Mouse (Mus musculus): ENCODE measurements around the gene Tex44. TPM values are rescaled to one million over a fixed set of nuclear protein-coding genes. Genes with fewer than 3 reads are reported as not detected.

The Tex44 gene
- polyA plus RNA-seq, 1 experiment from 2014 or later, result not detected

DNA sequence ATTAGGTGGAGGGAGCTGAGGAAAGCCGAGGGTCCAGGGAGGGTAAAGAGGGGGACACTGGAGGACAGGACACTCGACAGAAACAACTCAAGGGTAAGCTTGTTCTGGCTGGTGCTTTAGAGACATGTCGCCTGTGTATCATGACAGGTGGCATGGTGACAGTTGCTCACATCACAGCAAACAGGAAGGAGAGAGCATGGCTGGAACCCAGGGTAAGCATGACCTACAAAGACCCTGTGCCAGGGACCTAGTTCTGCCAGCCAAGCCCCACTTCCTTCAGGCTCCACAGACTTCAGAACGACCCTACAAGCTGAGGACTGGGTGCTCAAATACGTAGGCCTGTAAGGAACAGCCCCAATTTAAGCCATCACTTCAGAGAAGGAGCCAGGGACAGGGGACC, 2.2 kb upstream of the Tex44 start:
- H3K4me3 ChIP-seq, result no peak overlapping the region
- no peaks in the 10 kb centered on the region for H3K36me3 ChIP-seq
- H3K4me1 ChIP-seq, result peaks cover 16% of the 10 kb centered on the region
- WGBS, result 72% methylated on average over 5 of the region's 5 CpGs
- no peaks in the 10 kb centered on the region for H3K27me3 ChIP-seq
- no peak overlapping the region for H3K27ac ChIP-seq
- H3K9me3 ChIP-seq, result no peaks in the 10 kb centered on the region
- no peak for ATAC-seq (ENCODE audit: insufficient number of reproducible peaks, insufficient read depth, low FRiP score, low TSS enrichment, low read depth)
- no peak overlapping the region for H3K4me2 ChIP-seq
- H3K9ac ChIP-seq, result no peak overlapping the region

DNA sequence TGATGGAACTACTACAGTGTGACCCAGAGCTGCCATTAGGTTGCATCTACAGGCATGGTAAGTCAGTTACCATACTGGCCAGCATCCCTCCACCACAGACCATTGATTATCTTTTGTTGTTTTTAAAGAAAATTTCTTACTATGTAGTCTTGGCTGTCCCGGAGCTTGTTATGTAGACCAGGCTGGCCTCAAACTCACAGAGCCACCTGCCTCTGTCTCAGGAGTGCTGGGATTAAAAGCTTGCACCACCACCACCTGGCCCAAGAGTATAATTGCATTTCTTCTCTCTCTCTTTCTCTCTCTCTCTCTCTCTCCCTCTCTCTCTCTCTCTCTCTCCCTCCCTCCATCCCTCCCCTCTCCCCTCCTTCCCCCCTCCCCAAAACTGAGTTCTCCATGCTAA, 1.8 kb upstream of the Tex44 start:
- H3K36me3 ChIP-seq, result no peaks in the 10 kb centered on the region
- 84% methylated on average over 1 of the region's 1 CpGs for WGBS
- H3K4me1 ChIP-seq, result peaks cover 16% of the 10 kb centered on the region
- no peak overlapping the region for H3K4me3 ChIP-seq
- no peak overlapping the region for H3K27ac ChIP-seq
- H3K9ac ChIP-seq, result no peak overlapping the region
- no peak for ATAC-seq (ENCODE audit: insufficient number of reproducible peaks, insufficient read depth, low FRiP score, low TSS enrichment, low read depth)
- H3K4me2 ChIP-seq, result no peak overlapping the region
- no peaks in the 10 kb centered on the region for H3K27me3 ChIP-seq
- no peaks in the 10 kb centered on the region for H3K9me3 ChIP-seq

DNA sequence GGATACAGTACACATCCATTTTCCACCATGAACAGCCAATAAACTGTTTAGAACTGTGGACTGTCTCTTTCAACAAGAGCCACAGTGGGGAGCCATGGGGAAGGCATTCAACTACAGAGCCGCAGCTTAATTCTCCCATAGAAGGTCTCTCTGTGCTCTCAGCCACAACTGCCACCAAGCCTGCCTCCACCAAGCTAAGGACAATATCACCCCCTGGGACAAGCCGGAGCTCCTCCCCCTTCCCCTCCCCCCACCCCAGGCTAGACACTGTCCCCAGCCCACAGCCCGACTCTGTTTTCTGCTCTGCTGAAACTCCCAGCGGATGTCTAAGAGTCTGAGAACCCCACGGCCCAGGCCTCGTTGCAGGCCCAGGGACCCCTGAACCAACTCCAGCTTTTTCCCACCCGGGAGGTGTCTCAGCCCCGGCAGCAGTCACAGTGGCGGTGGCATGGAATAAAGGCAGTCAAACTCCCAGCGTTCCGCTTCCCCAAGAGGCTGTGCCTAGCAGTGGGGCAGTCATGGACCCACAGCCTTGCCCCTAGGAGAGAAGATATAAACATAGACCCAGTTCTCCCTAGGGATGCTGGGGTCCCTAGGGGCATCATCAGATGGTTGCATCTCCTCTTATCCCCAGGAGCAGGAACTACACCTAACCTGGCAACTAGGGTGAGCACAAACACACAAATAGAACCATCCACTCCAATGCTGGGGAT, 1.1 kb upstream of the Tex44 start:
- peak overlapping the region; percentile 22; the same call in 1 of the 2 replicates for H3K27ac ChIP-seq
- ATAC-seq (ENCODE audit: insufficient number of reproducible peaks, insufficient read depth, low FRiP score, low TSS enrichment, low read depth), result no peak
- H3K27me3 ChIP-seq, result no peaks in the 10 kb centered on the region
- H3K9me3 ChIP-seq, result no peaks in the 10 kb centered on the region
- no peaks in the 10 kb centered on the region for H3K36me3 ChIP-seq
- H3K4me3 ChIP-seq, result no peak overlapping the region
- H3K4me1 ChIP-seq, result peaks cover 16% of the 10 kb centered on the region
- H3K4me2 ChIP-seq, result no peak overlapping the region
- no peak overlapping the region for H3K9ac ChIP-seq
- 19% methylated on average over 11 of the region's 11 CpGs for WGBS

DNA sequence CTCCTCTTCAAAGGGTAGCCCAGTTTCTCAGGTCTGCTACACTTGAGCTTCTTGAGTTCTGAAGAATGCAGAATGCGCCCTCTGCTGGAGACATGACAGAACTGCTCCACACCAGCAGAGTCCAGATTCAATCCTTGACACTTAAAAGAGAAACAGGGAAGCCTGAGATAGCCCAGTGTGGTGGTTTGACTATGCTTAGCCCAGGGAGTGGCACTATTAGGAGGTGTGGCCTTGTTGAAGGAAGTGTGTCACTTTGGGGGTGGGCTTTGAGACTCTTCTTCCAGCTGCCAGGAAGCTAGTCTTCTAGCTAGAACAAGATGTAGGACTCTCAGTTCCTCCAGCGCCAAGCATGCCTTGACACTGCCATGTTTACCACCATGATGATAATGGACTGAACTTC, 3.9 kb downstream of the Tex44 start:
- Histone ChIP-seq H3K4me1 (peaks cover 10% of the 10 kb centered on the region), H3K4me2 (no peak overlapping the region), H3K9ac (no peak overlapping the region), H3K27me3 (no peaks in the 10 kb centered on the region), H3K4me3 (no peak overlapping the region), H3K27ac (no peak overlapping the region), H3K36me3 (no peaks in the 10 kb centered on the region), H3K9me3 (no peaks in the 10 kb centered on the region)
- no peak for ATAC-seq (ENCODE audit: insufficient number of reproducible peaks, insufficient read depth, low FRiP score, low TSS enrichment, low read depth)
- 45% methylated on average over 2 of the region's 2 CpGs for WGBS

DNA sequence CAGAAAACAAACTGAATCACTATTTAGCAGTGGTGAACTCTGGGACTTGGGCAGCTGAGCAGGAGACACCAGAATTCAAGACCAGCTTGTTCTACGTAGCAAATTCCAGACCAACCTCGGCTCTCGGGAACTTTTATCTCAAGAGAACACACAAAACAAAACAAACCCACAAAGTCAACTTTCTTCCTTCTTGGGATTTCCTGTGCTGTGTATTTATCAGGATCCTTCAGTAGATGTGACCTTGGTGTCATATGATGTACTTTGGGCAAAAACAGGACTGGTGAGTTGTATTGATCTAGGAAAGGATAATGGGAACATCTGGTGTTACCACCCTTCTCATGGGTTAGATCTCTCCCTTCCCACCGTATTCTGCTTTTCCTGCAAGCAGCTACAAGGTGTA, 6.6 kb downstream of the Tex44 start:
- ATAC-seq (ENCODE audit: insufficient number of reproducible peaks, insufficient read depth, low FRiP score, low TSS enrichment, low read depth), result no peak
- peak overlapping the region; percentile 98; the same call in 1 of the 2 replicates for H3K27ac ChIP-seq

DNA sequence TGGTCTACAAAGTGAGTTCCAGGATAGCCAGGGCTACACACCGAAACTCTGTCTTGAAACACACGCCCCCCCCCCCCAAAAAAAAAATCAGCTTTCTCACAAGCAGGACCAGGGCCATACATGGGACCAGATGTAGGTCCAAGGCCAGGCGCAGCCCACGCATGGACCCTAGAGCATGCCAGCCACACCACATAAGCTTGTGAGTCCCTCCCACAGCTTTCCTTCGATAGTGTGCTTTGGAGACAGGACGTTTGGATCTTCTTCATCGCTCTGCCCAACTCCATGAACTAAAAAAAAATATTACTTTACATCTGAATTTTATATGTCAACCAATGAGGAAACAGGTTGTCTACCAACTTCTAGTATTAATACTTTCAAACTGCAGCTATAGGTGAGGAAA, 7.2 kb downstream of the Tex44 start:
- WGBS, result 80% methylated on average over 7 of the region's 7 CpGs
- H3K36me3 ChIP-seq, result no peaks in the 10 kb centered on the region
- ATAC-seq (ENCODE audit: insufficient number of reproducible peaks, insufficient read depth, low FRiP score, low TSS enrichment, low read depth), result no peak
- peak overlapping the region; percentile 80; the same call in 1 of the 2 replicates for H3K4me2 ChIP-seq
- no peak overlapping the region for H3K9ac ChIP-seq
- H3K27me3 ChIP-seq, result no peaks in the 10 kb centered on the region
- H3K27ac ChIP-seq, result peak overlapping the region; percentile 98
- H3K4me1 ChIP-seq, result peaks cover 23% of the 10 kb centered on the region
- no peaks in the 10 kb centered on the region for H3K9me3 ChIP-seq
- H3K4me3 ChIP-seq, result no peak overlapping the region

More for the DNA sequence above, 6.6 kb downstream of the Tex44 start:
- H3K36me3 ChIP-seq, result no peaks in the 10 kb centered on the region
- peaks cover 23% of the 10 kb centered on the region for H3K4me1 ChIP-seq
- no peak overlapping the region for H3K4me2 ChIP-seq
- no peaks in the 10 kb centered on the region for H3K27me3 ChIP-seq
- H3K9me3 ChIP-seq, result no peaks in the 10 kb centered on the region
- WGBS, result 80% methylated on average over 4 of the region's 4 CpGs
- no peak overlapping the region for H3K4me3 ChIP-seq
- H3K9ac ChIP-seq, result no peak overlapping the region

DNA sequence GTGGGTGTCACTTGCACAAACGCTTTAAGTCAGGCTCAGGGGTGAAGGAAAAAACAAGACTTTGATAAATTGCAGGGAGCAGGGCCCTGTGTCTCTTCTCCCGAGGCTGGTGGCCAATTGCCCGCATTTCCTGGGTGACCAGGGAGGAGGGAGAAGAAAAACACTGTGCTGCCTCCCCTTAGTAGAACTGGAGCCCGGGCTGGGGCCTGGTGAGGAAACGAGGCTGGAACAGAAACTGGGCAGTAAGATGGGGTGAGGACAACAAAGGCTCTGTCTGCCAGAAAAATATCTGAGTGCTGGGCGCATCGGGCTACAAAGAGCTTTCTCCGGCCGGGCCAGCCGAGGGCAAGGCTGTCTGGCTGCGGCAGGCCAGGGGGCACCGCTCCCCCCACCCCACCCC, 7.9 kb downstream of the Tex44 start:
- H3K9ac ChIP-seq, result peak overlapping the region; percentile 85
- under 1% methylated on average over 12 of the region's 12 CpGs for WGBS
- H3K36me3 ChIP-seq, result no peaks in the 10 kb centered on the region
- peak overlapping the region; percentile 98 for H3K27ac ChIP-seq
- peak overlapping the region; percentile 60 for H3K4me3 ChIP-seq
- peaks cover 23% of the 10 kb centered on the region for H3K4me1 ChIP-seq
- no peaks in the 10 kb centered on the region for H3K27me3 ChIP-seq
- H3K9me3 ChIP-seq, result no peaks in the 10 kb centered on the region
- peak overlapping the region; percentile 80 for H3K4me2 ChIP-seq
- peak; percentile 27; the same call in 1 of the 2 replicates for ATAC-seq (ENCODE audit: insufficient number of reproducible peaks, insufficient read depth, low FRiP score, low TSS enrichment, low read depth)

DNA sequence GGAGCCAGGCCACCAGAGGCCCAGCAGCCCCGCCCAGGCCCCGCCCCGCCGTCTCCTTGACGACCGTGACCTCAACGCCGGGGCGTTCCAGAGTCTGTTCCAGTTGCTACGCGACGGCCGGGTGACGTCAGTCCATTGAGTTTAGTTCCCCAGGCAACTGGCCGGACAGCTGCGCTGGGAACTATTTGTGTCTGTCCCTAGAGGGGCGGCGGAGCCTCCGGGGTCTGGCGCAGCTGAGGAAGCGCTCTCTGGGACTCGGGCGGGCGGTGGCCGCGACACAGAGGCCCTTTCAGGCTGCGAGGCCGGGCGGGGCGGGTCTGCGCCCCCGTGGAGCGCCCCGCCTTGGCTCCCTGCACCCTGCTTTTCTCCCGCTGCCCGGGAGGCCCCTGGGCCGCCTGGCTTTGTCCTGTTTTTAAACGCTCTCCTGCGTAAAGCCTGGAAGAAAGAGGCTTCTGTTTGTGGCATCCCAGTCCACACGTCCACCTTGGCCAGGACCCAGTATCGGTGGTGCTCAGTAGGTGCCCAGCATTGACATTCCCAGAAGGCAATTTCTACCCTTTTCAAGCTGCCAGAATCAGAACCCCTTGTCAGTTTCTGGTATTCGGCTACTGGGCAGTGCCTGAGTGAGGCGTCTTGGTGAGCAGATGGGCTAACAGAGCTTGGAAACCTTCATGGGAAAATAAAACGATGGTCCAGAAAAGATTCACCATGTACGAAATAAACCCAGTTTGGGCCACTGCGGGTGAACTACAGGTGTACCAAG, 8.5 kb downstream of the Tex44 start:
- Histone ChIP-seq H3K4me2 (peak overlapping the region; percentile 80), H3K27ac (peak overlapping the region; percentile 98), H3K36me3 (no peaks in the 10 kb centered on the region), H3K9ac (peak overlapping the region; percentile 85), H3K4me1 (peaks cover 29% of the 10 kb centered on the region), H3K9me3 (no peaks in the 10 kb centered on the region), H3K27me3 (no peaks in the 10 kb centered on the region), H3K4me3 (peak overlapping the region; percentile 60)
- WGBS, result 3% methylated on average over 46 of the region's 46 CpGs
- peak; percentile 86 for ATAC-seq (ENCODE audit: insufficient number of reproducible peaks, insufficient read depth, low FRiP score, low TSS enrichment, low read depth)

DNA sequence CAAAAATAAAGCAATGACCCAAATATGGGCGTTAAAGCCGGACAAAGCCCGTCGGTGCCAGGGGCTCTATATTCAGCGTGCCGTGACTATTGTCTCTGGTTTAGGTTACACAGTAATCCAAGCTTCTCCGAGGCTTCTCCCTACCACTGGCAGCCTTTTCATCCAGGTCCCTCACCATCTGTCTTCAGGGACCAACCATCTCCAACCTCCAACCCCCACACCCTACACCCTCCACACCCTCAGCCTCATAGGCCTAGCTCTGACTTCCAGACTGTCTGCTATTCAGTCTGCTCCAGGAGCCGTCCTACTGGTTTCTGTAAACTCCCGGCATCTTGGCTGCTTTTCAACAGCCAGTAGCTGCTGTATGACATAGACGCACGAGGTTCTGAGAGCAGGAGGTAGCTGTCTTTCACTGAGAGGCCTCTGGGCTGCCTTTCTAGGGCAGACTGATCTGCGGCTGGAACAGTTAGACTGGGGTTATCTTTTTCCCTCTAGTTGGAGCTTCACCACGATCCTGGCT, 9.2 kb downstream of the Tex44 start:
- peak; percentile 56 for ATAC-seq (ENCODE audit: insufficient number of reproducible peaks, insufficient read depth, low FRiP score, low TSS enrichment, low read depth)
- Histone ChIP-seq H3K4me2 (peak overlapping the region; percentile 80), H3K4me1 (peaks cover 35% of the 10 kb centered on the region), H3K27ac (peak overlapping the region; percentile 98), H3K36me3 (no peaks in the 10 kb centered on the region), H3K27me3 (no peaks in the 10 kb centered on the region), H3K4me3 (peak overlapping the region; percentile 60; the same call in 1 of the 2 replicates), H3K9ac (peak overlapping the region; percentile 85), H3K9me3 (no peaks in the 10 kb centered on the region)
- 19% methylated on average over 13 of the region's 13 CpGs for WGBS

DNA sequence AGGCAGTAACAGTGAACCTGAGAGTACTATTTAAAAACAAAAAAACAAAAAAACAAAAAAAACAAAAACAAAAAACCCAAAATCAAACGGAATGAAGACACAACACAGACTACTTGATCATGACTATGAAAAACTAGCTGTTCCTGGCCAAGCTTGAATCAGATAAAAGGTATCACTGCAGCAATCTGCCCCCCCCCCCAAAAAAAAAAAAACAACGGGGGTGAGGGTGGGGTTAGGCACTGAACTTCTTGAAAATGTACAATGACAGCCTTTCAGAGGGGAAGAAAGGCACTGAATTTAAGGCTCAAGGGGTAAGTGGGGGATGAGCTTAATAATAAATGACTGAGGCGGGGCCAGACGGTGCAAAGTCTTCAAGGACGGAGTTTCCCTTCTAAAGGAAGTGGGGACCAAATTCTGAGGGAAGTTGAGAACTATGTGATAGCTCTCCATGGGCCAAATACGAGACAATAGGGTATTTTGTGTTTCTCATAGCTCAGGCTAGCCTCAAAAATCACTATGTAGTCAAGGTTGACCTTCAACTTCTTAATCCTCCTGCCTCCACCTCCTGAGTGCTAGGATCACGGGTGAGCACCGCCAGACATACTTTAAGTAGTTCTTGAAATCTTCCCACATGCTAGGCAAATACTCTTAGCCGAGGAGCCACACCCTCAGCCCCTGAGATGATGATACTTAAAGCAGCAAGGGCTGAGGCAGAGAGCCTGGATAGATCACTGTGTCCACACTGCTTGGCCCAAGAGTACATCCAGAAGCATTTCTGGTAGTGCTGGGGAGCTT, 11.3 kb downstream of the Tex44 start:
- no peak for ATAC-seq (ENCODE audit: insufficient number of reproducible peaks, insufficient read depth, low FRiP score, low TSS enrichment, low read depth)
- Histone ChIP-seq H3K9me3 (no peaks in the 10 kb centered on the region), H3K4me1 (peaks cover 39% of the 10 kb centered on the region), H3K27ac (no peak overlapping the region), H3K4me3 (no peak overlapping the region), H3K4me2 (no peak overlapping the region), H3K27me3 (no peaks in the 10 kb centered on the region), H3K36me3 (no peaks in the 10 kb centered on the region), H3K9ac (no peak overlapping the region)
- 64% methylated on average over 9 of the region's 9 CpGs for WGBS

DNA sequence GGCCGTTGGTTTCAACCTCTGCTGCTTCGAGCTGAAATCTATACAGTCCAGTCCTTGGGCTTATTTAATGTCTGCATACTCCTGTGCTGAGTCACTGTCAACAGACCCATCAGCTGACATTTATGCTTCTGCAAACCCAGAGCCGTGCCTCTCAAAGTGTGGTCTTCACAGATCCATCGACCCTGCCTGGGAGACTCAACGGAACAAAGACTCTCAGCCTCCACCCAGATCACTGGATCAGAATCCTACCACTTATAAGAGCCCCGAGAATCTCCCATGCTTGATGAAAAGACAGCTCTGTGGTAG, 11.8 kb downstream of the Tex44 start:
- no peak overlapping the region for H3K27ac ChIP-seq
- H3K4me1 ChIP-seq, result peaks cover 42% of the 10 kb centered on the region
- no peak overlapping the region for H3K4me3 ChIP-seq
- H3K4me2 ChIP-seq, result no peak overlapping the region
- WGBS, result 64% methylated on average over 6 of the region's 6 CpGs
- no peaks in the 10 kb centered on the region for H3K27me3 ChIP-seq
- no peaks in the 10 kb centered on the region for H3K9me3 ChIP-seq
- no peak overlapping the region for H3K9ac ChIP-seq
- no peaks in the 10 kb centered on the region for H3K36me3 ChIP-seq
- no peak for ATAC-seq (ENCODE audit: insufficient number of reproducible peaks, insufficient read depth, low FRiP score, low TSS enrichment, low read depth)
